Mouse (Mus musculus) left cerebral cortex, adult 9 months (tissue): ENCODE results near the gene Gm6370.
A peak's percentile ranks its signal among the peaks of the same experiment; 100 is the strongest.
"Not testable (repeated sequence)": the region's sequence is repeated elsewhere in the genome, so short reads cannot be mapped to it uniquely, and the experiment has no call there.

Source experiments
- DNase-seq, 2 experiments: peaks; one replicate each; pipeline ENCODE4 v3.0.0; 2022; ENCODE audit warnings: low spot score in 2 of 2

The Gm6370 gene

DNA sequence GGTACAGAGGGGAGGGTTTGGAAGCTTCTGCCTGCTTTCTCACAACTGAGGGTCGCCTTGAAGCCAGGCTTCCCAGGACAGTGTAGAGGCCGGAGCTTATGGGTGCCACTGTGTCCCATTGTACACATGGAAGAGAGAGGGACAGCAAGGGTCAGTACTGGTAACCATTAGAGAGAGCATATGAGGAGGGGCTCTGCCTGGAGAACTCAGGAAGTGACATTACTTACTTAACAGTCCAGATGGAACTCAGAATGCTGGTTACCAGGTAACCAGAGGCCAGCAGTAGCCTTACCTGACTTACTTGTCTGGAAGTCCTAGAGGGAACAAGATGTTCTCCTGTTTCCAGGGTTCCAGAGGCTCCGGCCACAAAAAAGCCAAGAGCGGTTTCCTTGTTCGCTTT is at the start of gene Gm6370:
TSS of gene Gm6370 (plus strand) at position 301 of the 400 bp plus-strand sequence.
- DNase-seq: not testable (repeated sequence)

DNA sequence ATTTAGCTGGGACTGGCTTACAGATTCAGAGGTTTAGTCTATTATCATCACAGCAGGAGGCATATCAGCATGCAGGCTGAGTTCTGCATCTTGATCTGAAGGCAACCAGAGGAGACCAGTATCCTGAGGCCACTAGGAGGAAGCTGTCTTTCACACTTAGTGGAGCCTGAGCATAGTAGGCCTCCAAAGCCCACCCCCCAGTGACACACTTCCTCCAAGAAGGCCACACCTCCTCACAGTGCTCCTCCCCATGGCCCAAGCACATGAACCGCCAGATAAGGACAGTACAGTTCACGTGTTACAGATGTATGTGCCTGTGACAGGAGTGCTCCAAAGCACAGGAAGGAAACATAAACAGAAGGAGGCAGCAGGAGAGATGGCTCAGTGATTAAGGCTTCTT is 48.4 kb upstream of the Gm6370 start:
- no peak for DNase-seq

DNA sequence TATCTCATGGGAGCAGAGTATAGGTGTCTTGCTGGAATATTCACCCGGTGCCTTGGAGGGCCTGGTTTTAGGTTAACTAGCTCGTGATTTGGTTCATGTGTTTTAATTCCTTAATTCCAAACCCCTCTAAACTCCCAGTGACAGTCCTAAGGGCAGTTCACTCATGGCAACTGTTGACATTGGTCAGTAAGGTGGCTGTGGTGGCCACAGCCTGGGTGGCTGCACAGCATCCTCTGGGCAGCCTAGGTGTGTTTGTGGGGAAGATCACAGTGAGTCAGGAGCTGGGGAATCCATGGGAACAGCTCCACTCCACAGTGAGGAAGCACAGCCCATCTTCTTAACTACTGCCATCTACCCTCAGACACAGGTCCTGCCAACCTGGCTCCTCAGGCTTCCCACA is 44.5 kb upstream of the Gm6370 start:
- DNase-seq: no peak

- DNase-seq: no peak
These were observed 39.4 kb upstream of the Gm6370 start for GRCm38 (mm10) chr5:146451592-146452254.

DNA sequence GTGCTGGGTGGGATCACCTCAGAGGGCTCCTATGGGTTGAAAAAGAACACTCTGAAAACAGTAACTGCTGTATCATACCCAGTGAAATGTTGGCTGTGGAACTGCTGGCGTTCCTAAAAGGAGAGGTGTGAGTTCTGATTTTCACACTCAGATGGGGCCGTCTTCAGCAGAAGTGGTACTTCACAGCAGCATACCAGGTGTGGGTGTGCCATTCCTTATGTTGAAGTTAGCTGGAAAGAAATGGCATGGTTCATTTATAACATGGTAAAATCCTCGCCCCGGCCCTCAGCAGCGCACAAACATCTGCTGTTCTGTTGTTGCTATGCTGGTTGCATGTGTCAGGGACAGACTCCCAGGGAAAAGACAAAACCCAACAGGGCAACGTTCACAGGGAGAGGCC is 37.6 kb upstream of the Gm6370 start:
- DNase-seq: peak; percentile 22 to 59

- DNase-seq: no peak
These were observed 29.6 kb upstream of the Gm6370 start for GRCm38 (mm10) chr5:146461612-146462011.

- DNase-seq: no peak
These were observed 24.5 kb upstream of the Gm6370 start for GRCm38 (mm10) chr5:146466663-146467062.

DNA sequence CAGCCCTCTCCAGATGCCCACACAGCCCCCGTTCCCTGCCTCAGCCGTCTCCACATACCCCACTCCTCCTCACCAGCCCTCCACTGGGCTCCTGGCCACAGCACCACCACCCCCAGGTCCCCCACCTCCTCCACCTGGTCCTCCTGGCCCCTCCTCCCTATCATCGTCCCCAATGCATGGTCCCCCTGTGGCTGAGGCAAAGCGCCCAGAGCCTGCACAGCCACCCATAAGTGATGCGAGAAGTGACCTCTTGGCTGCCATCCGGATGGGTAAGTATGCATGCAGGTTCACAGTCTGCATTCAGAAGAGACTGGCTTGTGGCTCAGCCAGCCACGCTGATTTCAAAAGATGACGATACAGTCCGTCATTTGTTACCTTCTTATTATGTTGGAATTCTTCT is 22.9 kb upstream of the Gm6370 start:
- DNase-seq: no peak

DNA sequence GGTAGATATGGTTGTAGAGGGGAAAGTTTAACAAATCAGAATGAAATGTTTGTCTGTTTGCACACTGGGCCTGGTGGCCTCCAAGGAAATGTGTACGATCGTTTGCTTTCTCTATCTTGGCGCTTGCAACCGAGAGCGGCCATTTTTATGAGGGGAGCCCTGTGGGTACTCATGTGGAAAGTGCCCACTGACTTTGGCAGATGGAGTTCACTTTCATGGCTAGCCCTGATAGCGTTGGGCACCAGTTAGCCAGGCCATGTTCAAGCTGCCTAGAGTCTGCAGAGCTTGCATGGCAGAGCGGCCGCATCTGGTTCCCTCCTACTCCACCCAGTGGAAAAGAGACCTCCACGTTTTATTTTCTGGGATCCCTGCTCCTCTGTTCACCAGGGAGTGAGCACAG is 20.3 kb upstream of the Gm6370 start:
- DNase-seq: no peak

DNA sequence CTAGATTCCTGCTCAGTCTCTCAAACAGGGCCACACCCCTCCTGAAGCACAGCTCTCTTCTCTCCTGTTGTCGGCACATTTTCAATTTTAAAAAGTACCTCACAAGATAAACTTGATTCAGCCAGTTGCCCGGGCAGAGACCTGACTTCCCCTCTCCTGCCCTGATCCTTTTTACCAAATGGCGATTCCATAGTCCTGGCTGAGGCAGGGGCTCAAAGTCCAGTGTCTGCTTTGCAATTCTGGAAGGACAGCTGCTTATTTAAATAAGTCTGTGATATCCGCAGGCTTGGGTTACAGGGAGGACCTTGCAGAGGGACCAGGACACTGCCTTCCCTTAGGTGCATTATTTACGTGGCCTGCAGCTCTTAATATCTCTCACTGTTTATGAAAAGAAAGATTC is 19.9 kb upstream of the Gm6370 start:
- DNase-seq: no peak

GRCm38 (mm10) chr5:146471821-146472220 is 19.3 kb upstream of the Gm6370 start:
- DNase-seq: no peak

DNA sequence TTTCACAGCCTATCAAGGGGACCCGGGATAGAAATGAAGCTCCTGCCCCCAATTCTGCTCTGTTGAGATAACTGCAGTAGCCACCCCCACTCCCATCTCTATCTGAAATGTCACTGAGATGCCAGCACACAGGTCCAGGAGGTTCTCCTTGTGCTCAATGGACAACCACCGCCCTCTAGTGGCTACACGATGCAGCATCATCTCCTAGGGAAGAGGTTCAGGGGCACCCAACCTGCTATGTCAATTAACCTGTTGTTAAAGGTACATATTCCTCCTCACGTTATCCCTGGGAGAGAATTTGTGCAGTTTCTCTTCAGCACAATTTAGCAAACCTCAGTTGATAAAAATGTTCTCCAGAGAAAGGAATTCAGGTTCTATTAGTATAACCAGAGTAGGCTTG is 11.6 kb upstream of the Gm6370 start:
- DNase-seq: peak in 1 of 2 experiments; percentile 47

DNA sequence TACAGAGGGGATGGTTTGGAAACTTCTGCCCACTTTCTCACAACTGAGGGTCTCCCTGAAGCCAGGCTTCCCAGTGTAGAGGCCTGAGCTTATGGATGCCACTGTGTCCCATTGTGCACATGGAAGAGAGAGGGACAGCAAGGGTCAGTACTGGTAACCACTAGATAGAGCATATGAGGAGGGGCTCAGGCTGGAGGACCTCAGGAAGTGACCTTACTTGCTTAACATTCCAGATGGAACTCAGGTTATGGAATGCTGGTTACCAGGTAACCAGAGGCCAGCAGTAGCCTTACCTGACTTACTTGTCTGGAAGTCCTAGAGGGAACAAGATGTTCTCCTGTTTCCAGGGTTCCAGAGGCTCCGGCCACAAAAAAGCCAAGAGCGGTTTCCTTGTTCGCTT is 9.5 kb upstream of the Gm6370 start, which contains the start of gene Gm6408:
TSS of gene Gm6408 (plus strand) at position 301 of the 400 bp plus-strand sequence.
- DNase-seq: not testable (repeated sequence)

- peak in 1 of 2 experiments; percentile 41 for DNase-seq
These were observed 2.2 kb upstream of the Gm6370 start for GRCm38 (mm10) chr5:146488959-146489358.

DNA sequence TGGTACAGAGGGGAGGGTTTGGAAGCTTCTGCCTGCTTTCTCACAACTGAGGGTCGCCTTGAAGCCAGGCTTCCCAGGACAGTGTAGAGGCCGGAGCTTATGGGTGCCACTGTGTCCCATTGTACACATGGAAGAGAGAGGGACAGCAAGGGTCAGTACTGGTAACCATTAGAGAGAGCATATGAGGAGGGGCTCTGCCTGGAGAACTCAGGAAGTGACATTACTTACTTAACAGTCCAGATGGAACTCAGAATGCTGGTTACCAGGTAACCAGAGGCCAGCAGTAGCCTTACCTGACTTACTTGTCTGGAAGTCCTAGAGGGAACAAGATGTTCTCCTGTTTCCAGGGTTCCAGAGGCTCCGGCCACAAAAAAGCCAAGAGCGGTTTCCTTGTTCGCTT is 10.9 kb downstream of the Gm6370 start, which contains the start of gene 4930449I24Rik:
TSS of gene 4930449I24Rik (plus strand) at position 301 of the 400 bp plus-strand sequence.
- not testable (repeated sequence) for DNase-seq

GRCm38 (mm10) chr5:146513823-146514222 is 22.7 kb downstream of the Gm6370 start, which contains the start of gene Gm3402:
Gene Gm3402 (plus strand): TSS chr5:146514123.
- DNase-seq: not testable (repeated sequence)

GRCm38 (mm10) chr5:146525501-146525900 is 34.3 kb downstream of the Gm6370 start, which contains the start of gene Gm3404:
Gene Gm3404 (plus strand): TSS chr5:146525801.
- not testable (repeated sequence) for DNase-seq

- not testable (repeated sequence) for DNase-seq
These were observed 46.2 kb downstream of the Gm6370 start, which contains the start of gene Gm3409 for GRCm38 (mm10) chr5:146537347-146537746. Gene Gm3409 (plus strand): TSS chr5:146537647.
